Mouse (Mus musculus) cerebellum, adult 2 months (tissue): ENCODE measurements at regions not wholly inside any gene's neighbourhood (a gene's known extent, or its start where the extent isn't known, plus 50 kb on each side); places are given as distances from the start of the nearest gene placed in this dataset.

ENCODE experiments used
- DNase-seq, 2 experiments: peaks; one replicate each; pipeline ENCODE4 v3.0.0; 2021
- H3K27ac ChIP-seq: fragments of 200-500 bp; 2 replicates; pipeline ENCODE4 v1.5.1; 2012; ENCODE audit warnings: low read length, control low read depth, inconsistent platforms; ENCODE audit not compliant: insufficient read depth
- H3K27me3 ChIP-seq: fragments of 200-500 bp; 2 replicates; pipeline ENCODE4 v1.6.1; 2012; ENCODE audit warnings: inconsistent platforms, mild to moderate bottlenecking, low read length, moderate library complexity; ENCODE audit not compliant: control insufficient read depth, insufficient read depth
- H3K4me1 ChIP-seq: fragments of 200-500 bp; 2 replicates; pipeline ENCODE4 v1.6.1; 2011; ENCODE audit warnings: low read length; ENCODE audit not compliant: control insufficient read depth, insufficient read depth
- H3K4me3 ChIP-seq: fragments of 200-500 bp; replicated peaks from 2 replicates; pipeline ENCODE3; 2011; ENCODE audit warnings: mild to moderate bottlenecking, low read depth, low read length, control low read depth; ENCODE audit not compliant: insufficient read depth
- CTCF ChIP-seq: fragments of 200-500 bp; IDR thresholded peaks from 2 replicates; pipeline ENCODE4 v1.5.1; 2011; ENCODE audit warnings: low read depth, mild to moderate bottlenecking, control low read depth, low read length, moderate library complexity, borderline replicate concordance; ENCODE audit not compliant: insufficient read depth
- POLR2A ChIP-seq: fragments of 200-500 bp; IDR thresholded peaks from 2 replicates; pipeline ENCODE4 v1.6.1; 2011; ENCODE audit warnings: low read length, control low read depth, borderline replicate concordance; ENCODE audit not compliant: insufficient read depth
- WGBS: fragments of 180-500 bp; shearing (Covaris S2); methylation state at CpG from one replicate; pipeline ENCODE4 v1.1.7; 2018; 5-methylcytosine and 5-hydroxymethylcytosine counted together

GRCm38 (mm10) chr17:27262607-27263006, 58.3 kb upstream of the Lemd2 start:
- 80% methylated on average over 4 of the region's 4 CpGs for WGBS
- TF ChIP-seq CTCF: no peak
- no peak for TF ChIP-seq POLR2A
- no peak overlapping the region for H3K27ac ChIP-seq

GRCm38 (mm10) chr17:27261981-27262380, 57.7 kb upstream of the Lemd2 start:
- Histone ChIP-seq H3K4me3 (no peak overlapping the region), H3K27ac (no peak overlapping the region), H3K27me3 (no peaks in the 10 kb centered on the region), H3K4me1 (peaks cover 4% of the 10 kb centered on the region; the same call in 1 of the 2 replicates)
- TF ChIP-seq CTCF: no peak
- no peak for TF ChIP-seq POLR2A
- 85% methylated on average over 9 of the region's 9 CpGs for WGBS
- DNase-seq: no peak

More at GRCm38 (mm10) chr17:27262607-27263006, 58.3 kb upstream of the Lemd2 start:
- no peak for DNase-seq
- no peaks in the 10 kb centered on the region for H3K27me3 ChIP-seq
- H3K4me3 ChIP-seq: no peak overlapping the region
- H3K4me1 ChIP-seq: 0 out of 2 replicates have a peak, but pooled peaks cover under 1% of the 10 kb centered on the region

GRCm38 (mm10) chr17:27261251-27261650, 57.0 kb upstream of the Lemd2 start:
- 82% methylated on average over 2 of the region's 2 CpGs for WGBS
- DNase-seq: no peak
- no peak for TF ChIP-seq CTCF
- Histone ChIP-seq H3K4me1 (peaks cover 4% of the 10 kb centered on the region; the same call in 1 of the 2 replicates), H3K27ac (no peak overlapping the region), H3K4me3 (no peak overlapping the region), H3K27me3 (no peaks in the 10 kb centered on the region)

- WGBS: 46% methylated on average over 9 of the region's 9 CpGs
- Histone ChIP-seq H3K4me3 (no peak overlapping the region), H3K4me1 (peaks cover 4% of the 10 kb centered on the region; the same call in 1 of the 2 replicates), H3K27me3 (no peaks in the 10 kb centered on the region), H3K27ac (no peak overlapping the region)
- no peak for DNase-seq
- no peak for TF ChIP-seq CTCF
- no peak for TF ChIP-seq POLR2A
These were observed 55.8 kb upstream of the Lemd2 start for GRCm38 (mm10) chr17:27260116-27260515.

- Histone ChIP-seq H3K27me3 (no peaks in the 10 kb centered on the region), H3K4me1 (peaks cover 4% of the 10 kb centered on the region; the same call in 1 of the 2 replicates), H3K4me3 (no peak overlapping the region), H3K27ac (no peak overlapping the region)
- peak; percentile 50 for TF ChIP-seq CTCF
- TF ChIP-seq POLR2A: no peak
- 59% methylated on average over 7 of the region's 7 CpGs for WGBS
- DNase-seq: peak in 1 of 2 experiments; percentile 58
These were observed 53.1 kb upstream of the Lemd2 start for GRCm38 (mm10) chr17:27257345-27257744.

GRCm38 (mm10) chr17:27255804-27256203, 51.5 kb upstream of the Lemd2 start:
- H3K27ac ChIP-seq: no peak overlapping the region
- no peak for DNase-seq
- 95% methylated on average over 7 of the region's 7 CpGs for WGBS

More at GRCm38 (mm10) chr17:27255804-27256203, 51.5 kb upstream of the Lemd2 start:
- Histone ChIP-seq H3K4me3 (no peak overlapping the region), H3K27me3 (no peaks in the 10 kb centered on the region), H3K4me1 (peaks cover 4% of the 10 kb centered on the region; the same call in 1 of the 2 replicates)
- TF ChIP-seq POLR2A (no peak), CTCF (no peak)
